Mouse (Mus musculus): ENCODE results near the gene Creb3l4.
"Not testable (repeated sequence)": the region's sequence is repeated elsewhere in the genome, so short reads cannot be mapped to it uniquely, and the experiment has no call there.

The Creb3l4 gene

DNA sequence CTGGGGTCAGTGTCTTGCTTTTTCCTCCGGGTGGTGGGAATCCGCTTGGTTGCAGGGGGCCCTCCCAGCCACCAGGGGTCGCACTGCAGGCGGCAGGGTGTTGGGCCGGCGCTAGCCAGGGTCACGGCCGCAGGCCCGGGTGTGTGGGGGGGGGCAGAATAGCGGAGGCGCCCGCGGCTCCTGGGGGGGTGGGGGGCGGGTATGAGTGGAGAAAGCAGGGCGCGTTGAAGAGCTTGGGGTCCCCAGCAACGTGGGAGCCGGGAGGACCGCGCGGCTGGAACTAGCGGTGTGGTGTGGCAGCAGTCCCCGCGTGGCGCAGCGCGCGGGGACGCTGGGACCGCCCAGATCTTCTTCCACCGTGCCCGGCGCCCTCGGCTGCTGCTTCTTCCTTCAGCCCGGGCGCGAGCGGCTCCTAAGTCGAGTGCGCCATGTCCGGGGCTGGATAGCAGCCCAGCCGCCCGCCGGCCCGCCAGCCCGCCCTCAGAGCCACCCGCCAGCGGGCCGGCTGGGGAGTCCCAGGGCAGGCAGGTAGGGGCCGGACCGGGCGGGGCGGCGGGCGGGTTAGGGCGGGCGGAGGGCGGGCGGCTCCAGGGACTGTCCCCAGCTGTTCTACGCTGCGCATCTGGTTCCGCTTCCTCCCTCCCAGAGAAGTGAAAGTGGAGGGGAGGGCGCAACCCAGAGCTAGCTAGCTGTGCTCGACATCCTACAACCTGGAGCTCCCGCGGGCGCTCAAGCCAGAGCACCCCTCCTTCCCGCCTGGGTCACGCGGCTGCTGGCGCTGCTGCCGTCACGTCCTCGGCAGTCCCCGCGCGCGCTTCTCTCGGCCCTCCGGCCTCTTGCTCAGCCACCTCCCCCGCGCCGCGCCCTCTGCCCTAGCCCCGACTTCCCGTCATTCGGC lies 22.0 kb upstream of the Creb3l4 start, which contains the start of gene Dennd4b:
Dennd4b (plus strand) TSS at position 152 of the 898 bp plus-strand sequence.
- DNase-seq = peak; percentile 81 to 88

DNA sequence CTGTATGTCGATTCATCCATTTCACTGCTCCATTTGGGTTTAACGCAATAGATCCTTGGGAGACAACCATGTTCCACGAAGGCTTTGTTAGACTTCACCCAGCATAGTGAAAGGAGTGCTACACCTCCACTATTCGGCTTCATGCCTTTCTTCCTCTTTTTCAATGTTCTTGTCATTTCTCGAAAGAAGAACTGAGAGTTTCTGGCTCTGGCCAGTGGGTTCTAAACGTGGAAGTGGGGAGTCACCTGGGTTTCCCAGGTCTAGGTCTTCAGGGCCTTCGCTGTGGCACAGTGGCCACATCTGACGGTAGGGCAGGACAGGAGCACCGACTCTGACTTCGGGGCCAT lies 21.3 kb upstream of the Creb3l4 start:
- no peak for DNase-seq

- no peak for DNase-seq
Observed at GRCm38 (mm10) chr3:90263121-90263771, 19.9 kb upstream of the Creb3l4 start.

DNA sequence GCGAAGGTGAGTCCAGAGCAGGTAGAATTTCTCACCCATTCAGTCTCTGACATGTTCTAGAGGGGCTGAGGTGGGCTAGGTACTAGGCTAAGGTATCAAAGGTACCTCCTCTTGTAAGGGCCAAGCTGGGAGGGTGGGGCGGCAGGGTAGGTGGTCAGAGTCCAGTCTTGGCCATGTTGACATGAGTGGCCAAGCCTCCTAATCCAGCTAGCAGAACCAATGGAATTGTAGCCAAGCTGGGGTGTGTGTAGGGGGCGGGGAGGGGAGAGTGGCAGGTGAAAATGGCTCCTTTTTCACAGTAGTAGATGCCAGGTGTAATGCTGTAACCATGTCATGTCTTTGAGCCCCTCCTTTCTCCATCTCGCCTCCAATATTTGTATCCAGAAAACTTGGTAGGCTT lies 15.2 kb upstream of the Creb3l4 start:
- DNase-seq = no peak

GRCm38 (mm10) chr3:90256731-90257530 lies 13.6 kb upstream of the Creb3l4 start:
- DNase-seq = no peak

DNA sequence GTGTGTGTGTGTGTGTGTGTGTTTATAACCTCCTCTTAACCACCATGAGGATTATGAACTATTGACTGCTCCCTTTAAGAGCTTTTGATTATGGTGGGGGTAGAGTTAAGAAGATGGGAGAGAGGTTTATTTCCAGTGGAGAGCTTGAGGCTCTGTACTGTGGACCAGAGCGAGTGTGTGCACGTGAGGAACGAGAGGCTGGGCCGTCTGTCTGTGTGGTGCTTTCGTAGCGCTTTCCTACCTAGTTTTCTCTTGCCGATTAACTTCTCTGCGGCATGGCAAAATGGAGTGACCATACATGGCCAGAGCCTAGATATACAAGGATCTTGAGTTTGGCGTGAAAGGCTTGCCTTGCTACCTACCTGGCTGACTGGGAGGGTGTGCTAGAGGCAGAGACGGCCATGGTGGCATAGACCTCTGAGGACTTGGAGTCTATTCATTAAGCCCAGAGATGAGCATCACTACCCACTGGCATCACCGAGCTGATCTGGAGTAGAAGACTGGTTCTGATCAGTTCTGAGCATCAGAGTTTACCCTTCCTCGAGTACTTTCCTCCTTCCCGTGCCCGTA lies 12.6 kb upstream of the Creb3l4 start:
- DNase-seq = no peak

DNA sequence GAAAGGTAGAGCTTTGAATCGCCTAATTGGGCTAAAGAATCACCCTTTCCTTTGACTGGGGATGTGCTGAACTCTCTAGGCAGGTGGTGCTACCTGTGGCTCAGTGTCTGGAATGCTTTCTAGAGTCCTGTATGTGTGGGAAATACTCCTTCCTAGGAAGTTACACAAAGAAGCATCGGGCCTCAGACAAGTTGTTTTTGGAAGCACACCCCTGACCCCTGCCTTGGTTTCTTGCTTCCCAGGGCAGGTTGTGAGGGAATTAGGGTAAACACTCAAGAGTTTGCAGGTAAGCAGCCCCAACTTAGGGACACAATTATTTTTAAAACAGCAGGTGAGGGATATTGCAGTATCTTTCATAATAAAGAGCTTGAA lies 11.9 kb upstream of the Creb3l4 start:
- DNase-seq = no peak

DNA sequence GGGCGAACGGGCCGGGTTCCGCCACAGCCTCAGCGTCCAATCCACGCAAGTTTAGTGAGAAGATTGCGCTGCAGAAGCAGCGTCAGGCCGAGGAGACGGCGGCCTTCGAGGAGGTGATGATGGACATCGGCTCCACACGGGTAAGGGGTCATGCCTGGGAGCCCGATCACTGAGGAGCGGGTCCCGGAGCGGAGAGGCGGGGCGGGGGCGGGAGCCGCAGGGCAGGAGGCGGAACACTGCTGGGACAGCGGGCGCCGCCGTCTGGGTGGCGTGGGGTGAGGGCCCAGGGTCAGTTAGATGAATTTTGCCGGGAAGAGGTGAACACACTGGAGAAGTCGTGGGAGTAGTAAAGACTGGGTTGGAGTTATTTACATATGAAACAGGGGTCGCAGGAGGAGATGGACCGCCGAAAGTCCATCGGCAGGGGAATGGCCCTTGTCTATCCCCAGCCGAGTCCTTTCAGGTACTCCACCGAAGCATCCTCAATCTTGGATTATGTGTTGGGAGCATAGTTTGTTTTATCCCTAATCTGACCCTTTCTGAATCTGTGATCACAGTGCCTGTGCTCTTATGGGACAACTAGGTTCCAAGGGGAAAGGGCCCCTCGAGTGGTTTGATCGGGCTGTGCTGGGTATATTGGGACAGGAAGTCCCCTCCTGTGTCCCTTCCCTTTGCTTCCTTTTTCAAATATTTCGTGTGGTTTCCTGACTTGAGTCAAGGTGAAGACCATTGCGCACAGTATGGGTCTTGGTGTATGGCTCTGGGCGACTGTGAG lies 11.3 kb upstream of the Creb3l4 start:
- no peak for DNase-seq

DNA sequence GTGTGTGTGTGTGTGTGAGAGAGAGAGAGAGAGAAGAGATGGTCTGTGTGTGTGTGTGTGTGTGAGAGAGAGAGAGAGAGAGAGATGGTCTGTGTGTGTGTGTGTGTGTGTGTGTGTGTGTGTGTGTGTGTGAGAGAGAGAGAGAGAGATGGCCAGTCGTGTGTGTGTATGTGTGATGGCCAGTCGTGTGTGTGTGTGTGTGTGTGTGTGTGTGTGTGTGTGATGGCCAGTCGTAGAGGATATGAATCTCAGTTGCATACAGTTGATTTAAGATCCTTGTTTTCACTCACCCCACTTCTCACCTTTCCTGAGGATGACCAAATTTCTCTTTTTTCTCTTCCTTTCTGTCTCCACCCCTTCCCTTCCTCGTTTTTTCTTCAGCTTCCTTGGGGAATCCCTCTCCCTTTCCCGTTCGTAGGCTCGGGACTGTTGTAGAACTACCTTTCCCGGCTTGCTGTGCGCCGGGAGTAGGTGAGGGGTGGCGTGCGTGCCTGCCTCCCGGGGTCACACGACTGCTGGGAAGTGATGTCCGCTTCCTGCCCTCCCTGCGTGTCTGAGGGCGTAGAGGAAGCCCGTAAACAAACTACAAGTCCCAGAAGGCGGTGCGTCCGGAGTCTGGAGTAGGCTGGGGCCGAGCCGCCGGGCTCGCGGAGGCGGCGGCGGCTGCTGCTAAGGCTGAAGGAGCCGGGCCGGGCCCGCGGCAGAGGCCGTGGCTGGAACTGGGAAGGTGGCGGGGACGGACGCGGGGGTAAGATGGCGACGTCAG lies 10.5 kb upstream of the Creb3l4 start, which contains the start of gene Crtc2:
Crtc2 (plus strand) TSS at position 511 of the 766 bp plus-strand sequence.
- peak; percentile 93 to 95 for DNase-seq

DNA sequence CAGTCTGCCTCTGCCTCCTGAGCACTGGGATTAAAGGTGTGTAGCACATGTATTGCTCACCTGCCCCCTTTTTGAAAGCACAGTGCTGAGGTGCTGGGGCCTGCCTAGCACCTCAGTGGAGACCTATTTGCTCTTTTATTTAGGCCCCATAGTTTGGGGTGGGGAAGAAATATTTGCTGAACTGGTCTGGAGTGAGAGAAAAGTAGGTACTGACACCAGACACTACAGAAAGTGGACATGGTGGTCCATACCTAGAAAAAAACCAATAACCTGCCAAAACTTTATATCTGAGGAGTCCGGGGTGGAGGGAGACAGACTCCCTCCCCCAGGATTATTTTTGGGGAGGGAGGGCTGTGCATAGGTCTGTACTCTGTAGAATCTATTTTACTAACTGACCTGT lies 9.9 kb upstream of the Creb3l4 start:
- not testable (repeated sequence) for DNase-seq

DNA sequence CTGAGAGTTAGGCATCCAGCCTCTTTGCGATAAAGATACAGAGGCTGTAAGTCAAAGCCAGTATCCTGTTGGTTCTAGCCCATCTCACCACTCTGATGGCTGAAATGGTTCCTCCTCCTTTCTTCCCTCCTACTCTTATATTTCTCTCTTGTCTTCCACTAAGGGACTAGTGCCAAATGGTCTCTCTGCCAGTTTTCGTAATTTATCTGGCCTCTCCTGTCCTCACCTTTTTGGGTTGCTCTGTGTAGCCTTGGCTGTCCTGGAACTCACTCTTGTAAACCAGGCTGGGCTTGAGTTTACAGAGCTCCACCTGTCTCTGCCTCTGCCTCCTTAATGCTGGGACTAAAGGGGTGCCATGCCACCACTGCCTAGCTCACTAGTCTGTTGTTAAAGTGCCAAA lies 9.3 kb upstream of the Creb3l4 start:
- not testable (repeated sequence) for DNase-seq

- DNase-seq = not testable (repeated sequence)
Observed at GRCm38 (mm10) chr3:90251731-90252226, 8.5 kb upstream of the Creb3l4 start.

- DNase-seq = no peak
Observed at GRCm38 (mm10) chr3:90250791-90251190, 7.5 kb upstream of the Creb3l4 start.

- no peak for DNase-seq
Observed at GRCm38 (mm10) chr3:90248746-90249100, 5.4 kb upstream of the Creb3l4 start.

- DNase-seq = peak; percentile 87 to 92
Observed at GRCm38 (mm10) chr3:90247960-90248745, 4.8 kb upstream of the Creb3l4 start, which contains the start of gene Slc39a1. Gene Slc39a1 (plus strand): TSS chr3:90248172.

DNA sequence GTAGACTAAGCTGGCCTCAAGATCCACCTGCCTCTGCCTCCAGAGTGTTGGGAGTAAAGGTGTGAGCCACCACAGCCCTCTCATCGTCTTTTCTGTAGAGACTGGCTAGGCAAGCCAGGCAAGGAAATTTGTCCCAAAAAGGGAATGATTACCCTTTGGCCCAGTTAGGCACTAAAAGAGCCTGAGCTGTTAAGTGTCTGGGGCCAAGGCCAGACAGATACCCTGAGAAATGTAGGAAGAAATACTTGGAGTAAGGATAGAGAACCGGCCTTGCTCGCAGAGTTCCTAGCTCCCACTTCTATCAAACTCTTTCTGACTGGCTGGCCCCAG lies 4.3 kb upstream of the Creb3l4 start:
- no peak for DNase-seq

DNA sequence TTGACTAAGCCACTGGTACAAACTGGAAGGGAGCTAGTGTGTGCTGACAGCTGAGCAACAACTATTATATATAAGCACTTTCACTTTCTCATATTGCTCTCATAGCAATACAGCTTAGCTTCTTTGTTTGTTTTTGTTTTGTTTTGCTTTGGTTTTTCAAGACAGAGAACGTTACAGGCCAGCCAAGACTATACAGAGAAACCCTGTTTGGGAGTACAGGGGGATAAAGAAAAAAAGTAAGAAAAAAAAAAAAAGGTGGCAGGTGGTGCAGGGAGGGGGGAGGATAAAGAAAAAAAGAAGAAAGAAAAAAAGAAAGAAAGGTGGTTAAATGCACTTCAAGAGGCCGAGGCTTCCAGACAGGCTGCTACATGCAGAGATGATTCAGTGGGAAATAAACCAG lies 2.1 kb upstream of the Creb3l4 start:
- DNase-seq = no peak

GRCm38 (mm10) chr3:90241669-90242358 lies 1.5 kb downstream of the Creb3l4 start:
- no peak for DNase-seq

GRCm38 (mm10) chr3:90241251-90241650 lies 2.1 kb downstream of the Creb3l4 start:
- DNase-seq = no peak

Measured in thymus, adult 18-20 months (tissue).